Mouse (Mus musculus): ENCODE results near the gene Agpat3. TPM values are rescaled to one million over a fixed set of nuclear protein-coding genes. Genes with fewer than 3 reads are reported as not detected.

Gene Agpat3
- polyA plus RNA-seq, 1 experiment from 2014 or later: 277 TPM

DNA sequence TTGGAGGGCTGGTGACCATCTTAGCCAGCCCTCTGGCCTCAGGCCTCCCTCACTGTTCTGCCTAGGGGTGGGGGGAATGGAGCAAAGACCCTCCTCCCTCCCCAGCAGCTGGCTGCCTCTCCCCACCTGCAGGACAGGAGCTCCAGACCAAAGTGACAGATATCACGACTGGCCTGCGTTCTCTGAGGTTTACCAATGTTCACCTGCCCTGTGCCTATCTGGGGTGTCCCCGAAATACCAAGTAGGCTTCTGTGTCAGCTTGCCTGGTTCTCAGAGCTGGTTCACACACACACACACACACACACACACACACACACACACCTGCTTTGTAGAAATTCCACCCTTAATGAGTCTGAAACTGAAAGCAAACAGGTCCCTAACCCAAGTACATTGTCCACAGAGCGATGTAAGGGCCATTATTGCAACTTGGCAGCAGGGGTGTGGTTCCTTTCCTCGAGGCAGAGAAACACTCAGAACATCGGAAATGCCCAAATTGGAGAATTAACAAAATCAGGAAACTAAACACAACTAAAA lies 94.1 kb downstream of the Agpat3 start:
- H3K27me3 ChIP-seq (replicated peaks; ENCODE audit: control insufficient read depth, insufficient read depth, low read length): no peaks in the 10 kb centered on the region
- ATAC-seq: peak; percentile 44; the same call in 1 of the 2 replicates
- H3K9ac ChIP-seq (ENCODE audit: low read depth, low read length): no peak overlapping the region
- no peak for TF ChIP-seq CTCF (IDR thresholded peaks at IDR 0.05; ENCODE audit: low read depth)
- no peak overlapping the region for H3K4me3 ChIP-seq (ENCODE audit: low read depth, low read length)
- no peak overlapping the region for H3K27ac ChIP-seq (ENCODE audit: low read depth, low read length)
- H3K4me1 ChIP-seq (replicated peaks; ENCODE audit: control insufficient read depth, insufficient read depth, low read length): no peaks in the 10 kb centered on the region
- H3K4me2 ChIP-seq (replicated peaks; ENCODE audit: low read depth): no peak overlapping the region
- WGBS: 48% methylated on average over 6 of the region's 6 CpGs
- H3K36me3 ChIP-seq (ENCODE audit: control insufficient read depth, insufficient read depth): no peaks in the 10 kb centered on the region
- 0 out of 2 replicates have a peak, but pooled peaks cover 3% of the 10 kb centered on the region for H3K9me3 ChIP-seq (ENCODE audit: control insufficient read depth)

DNA sequence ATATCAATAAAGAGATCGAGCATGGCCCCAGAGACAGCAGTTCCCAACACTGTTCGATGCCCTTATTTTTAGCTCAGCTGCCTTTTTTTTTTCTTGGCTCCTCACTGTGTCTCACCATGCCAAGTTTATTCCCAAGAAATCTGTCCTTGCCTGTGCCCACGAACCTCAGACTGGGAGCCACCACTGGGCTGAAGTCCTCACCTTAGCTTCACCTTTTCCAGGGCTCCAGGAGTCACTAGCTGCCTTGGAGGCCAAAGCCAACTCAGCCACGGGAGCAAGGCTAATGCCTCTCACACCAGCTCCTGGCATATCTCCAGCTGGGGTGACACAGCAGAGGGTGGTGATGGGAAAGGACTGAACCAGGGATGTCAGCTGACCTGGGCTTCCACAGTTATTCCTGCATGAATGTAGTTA lies 96.6 kb downstream of the Agpat3 start:
- H3K9ac ChIP-seq (ENCODE audit: low read depth, low read length): no peak overlapping the region
- TF ChIP-seq CTCF (IDR thresholded peaks at IDR 0.05; ENCODE audit: low read depth): no peak
- no peak overlapping the region for H3K27ac ChIP-seq (ENCODE audit: low read depth, low read length)
- no peak overlapping the region for H3K4me2 ChIP-seq (replicated peaks; ENCODE audit: low read depth)
- H3K4me3 ChIP-seq (ENCODE audit: low read depth, low read length): no peak overlapping the region
- no peaks in the 10 kb centered on the region for H3K9me3 ChIP-seq (ENCODE audit: control insufficient read depth)
- WGBS: 68% methylated on average over 4 of the region's 4 CpGs
- H3K27me3 ChIP-seq (replicated peaks; ENCODE audit: control insufficient read depth, insufficient read depth, low read length): no peaks in the 10 kb centered on the region
- no peaks in the 10 kb centered on the region for H3K4me1 ChIP-seq (replicated peaks; ENCODE audit: control insufficient read depth, insufficient read depth, low read length)
- H3K36me3 ChIP-seq (ENCODE audit: control insufficient read depth, insufficient read depth): no peaks in the 10 kb centered on the region
- ATAC-seq: no peak

DNA sequence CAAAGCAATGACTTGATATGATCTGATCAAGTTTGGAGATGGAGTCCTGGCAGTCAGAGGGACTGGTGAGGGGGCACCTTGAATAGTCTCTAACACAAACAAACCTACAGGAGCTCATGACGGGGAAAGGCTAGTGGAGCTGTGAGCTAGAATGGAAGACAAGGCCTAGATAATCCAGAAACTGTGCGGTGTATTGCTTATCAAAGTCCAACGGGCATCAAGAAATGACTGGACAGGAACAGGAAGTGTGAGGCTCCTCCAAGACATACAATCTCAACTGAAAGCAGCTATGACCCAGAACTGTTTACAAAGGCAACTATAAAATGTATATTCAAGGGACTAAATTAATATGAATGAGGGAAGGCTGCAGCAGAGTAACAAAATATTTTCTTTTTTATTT lies 105.1 kb downstream of the Agpat3 start:
- peak overlapping the region; percentile 22; the same call in 1 of the 2 replicates for H3K27ac ChIP-seq (ENCODE audit: low read depth, low read length)
- no peaks in the 10 kb centered on the region for H3K9me3 ChIP-seq (ENCODE audit: control insufficient read depth)
- H3K4me1 ChIP-seq (replicated peaks; ENCODE audit: control insufficient read depth, insufficient read depth, low read length): no peaks in the 10 kb centered on the region
- H3K4me3 ChIP-seq (ENCODE audit: low read depth, low read length): no peak overlapping the region
- H3K36me3 ChIP-seq (ENCODE audit: control insufficient read depth, insufficient read depth): no peaks in the 10 kb centered on the region
- TF ChIP-seq CTCF (IDR thresholded peaks at IDR 0.05; ENCODE audit: low read depth): no peak
- WGBS: 40% methylated on average over 3 of the region's 3 CpGs
- ATAC-seq: no peak
- no peak overlapping the region for H3K9ac ChIP-seq (ENCODE audit: low read depth, low read length)
- no peak overlapping the region for H3K4me2 ChIP-seq (replicated peaks; ENCODE audit: low read depth)
- no peaks in the 10 kb centered on the region for H3K27me3 ChIP-seq (replicated peaks; ENCODE audit: control insufficient read depth, insufficient read depth, low read length)

DNA sequence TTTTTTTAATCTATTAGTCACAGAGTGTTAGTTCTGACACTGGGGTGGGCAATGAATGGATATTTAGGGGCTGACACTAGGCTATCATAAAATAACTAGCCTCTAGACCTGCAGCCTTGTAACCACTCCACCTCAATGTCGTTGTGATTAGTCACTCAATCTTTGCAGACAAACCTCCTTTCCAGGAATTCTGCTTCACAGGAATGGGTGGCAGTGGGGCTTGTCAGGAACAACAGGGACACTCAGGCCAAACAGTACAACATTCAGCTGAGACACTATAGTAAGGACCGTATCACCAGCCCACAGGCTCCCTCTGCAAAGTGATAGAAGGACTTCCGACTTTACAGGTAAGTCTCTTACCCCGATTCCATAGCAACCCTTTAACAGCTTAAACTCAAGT lies 105.6 kb downstream of the Agpat3 start:
- 77% methylated on average over 4 of the region's 4 CpGs for WGBS
- TF ChIP-seq CTCF (IDR thresholded peaks at IDR 0.05; ENCODE audit: low read depth): no peak
- no peak overlapping the region for H3K9ac ChIP-seq (ENCODE audit: low read depth, low read length)
- no peaks in the 10 kb centered on the region for H3K27me3 ChIP-seq (replicated peaks; ENCODE audit: control insufficient read depth, insufficient read depth, low read length)
- ATAC-seq: no peak
- H3K36me3 ChIP-seq (ENCODE audit: control insufficient read depth, insufficient read depth): no peaks in the 10 kb centered on the region
- no peak overlapping the region for H3K4me3 ChIP-seq (ENCODE audit: low read depth, low read length)
- H3K27ac ChIP-seq (ENCODE audit: low read depth, low read length): peak overlapping the region; percentile 22; the same call in 1 of the 2 replicates
- no peaks in the 10 kb centered on the region for H3K9me3 ChIP-seq (ENCODE audit: control insufficient read depth)
- H3K4me2 ChIP-seq (replicated peaks; ENCODE audit: low read depth): no peak overlapping the region
- H3K4me1 ChIP-seq (replicated peaks; ENCODE audit: control insufficient read depth, insufficient read depth, low read length): no peaks in the 10 kb centered on the region

DNA sequence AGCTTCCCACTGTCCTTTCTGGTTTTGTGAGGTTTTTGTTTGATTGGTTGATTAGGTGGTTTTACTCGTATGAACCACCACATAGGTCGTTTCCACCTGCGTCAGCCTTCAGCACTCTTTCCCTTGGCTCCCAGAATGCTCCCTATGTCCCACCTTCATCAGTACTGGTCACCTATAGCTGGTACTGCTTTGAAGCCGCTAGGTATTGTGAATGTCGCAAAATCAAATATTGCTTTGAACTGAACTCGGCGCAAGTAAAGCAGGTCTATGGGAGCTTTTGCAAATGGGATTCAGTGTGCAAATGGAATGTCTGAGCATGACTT lies 107.1 kb downstream of the Agpat3 start:
- Histone ChIP-seq H3K4me3 (ENCODE audit: low read depth, low read length) (peak overlapping the region; percentile 78), H3K27ac (ENCODE audit: low read depth, low read length) (peak overlapping the region; percentile 91; the same call in 1 of the 2 replicates), H3K36me3 (ENCODE audit: control insufficient read depth, insufficient read depth) (no peaks in the 10 kb centered on the region), H3K4me1 (replicated peaks; ENCODE audit: control insufficient read depth, insufficient read depth, low read length) (no peaks in the 10 kb centered on the region), H3K4me2 (replicated peaks; ENCODE audit: low read depth) (peak overlapping the region; percentile 91), H3K9ac (ENCODE audit: low read depth, low read length) (peak overlapping the region; percentile 85; the same call in 1 of the 2 replicates), H3K27me3 (replicated peaks; ENCODE audit: control insufficient read depth, insufficient read depth, low read length) (no peaks in the 10 kb centered on the region), H3K9me3 (ENCODE audit: control insufficient read depth) (no peaks in the 10 kb centered on the region)
- WGBS: 12% methylated on average over 7 of the region's 7 CpGs
- no peak for ATAC-seq
- no peak for TF ChIP-seq CTCF (IDR thresholded peaks at IDR 0.05; ENCODE audit: low read depth)

DNA sequence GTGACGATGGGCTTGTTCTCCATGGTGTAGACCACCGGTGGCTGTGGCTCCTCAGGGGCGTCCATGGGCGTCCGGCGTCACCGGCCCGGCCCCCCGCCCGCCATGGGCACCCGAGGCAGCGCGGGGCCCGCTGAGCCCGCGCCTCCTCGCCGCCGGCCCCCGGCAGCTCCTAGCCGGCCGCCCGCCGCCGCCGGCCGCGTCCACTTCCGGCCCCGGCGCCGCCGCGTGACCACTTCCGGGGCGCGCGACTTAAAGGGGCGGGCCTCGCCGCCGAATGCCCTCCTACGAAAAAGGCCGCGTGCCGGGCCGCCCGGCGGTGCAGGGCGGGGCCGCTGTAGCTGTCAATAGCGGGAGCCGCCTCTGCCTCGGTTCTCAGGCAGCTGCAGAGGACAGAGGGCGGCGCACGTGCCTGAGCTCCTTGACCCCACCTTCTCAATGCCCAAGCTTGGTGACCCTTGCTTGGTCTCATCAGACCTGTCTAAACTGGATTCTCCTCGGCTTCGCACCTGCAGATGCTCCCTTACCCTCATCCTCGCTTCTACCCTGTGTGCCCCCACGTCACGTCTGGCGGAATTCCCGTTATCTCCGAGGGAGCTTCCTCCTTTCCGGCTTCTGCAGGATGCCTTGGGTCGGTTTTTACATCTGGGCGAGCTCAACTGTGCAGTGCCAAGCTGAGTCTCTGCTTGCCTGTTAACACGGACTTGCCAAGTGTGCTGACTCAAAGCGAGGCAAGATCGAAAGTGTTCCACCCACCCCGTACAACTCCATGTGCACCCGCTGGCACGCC lies 107.7 kb downstream of the Agpat3 start, which contains the start of gene Trappc10:
Gene Trappc10, minus strand, starts transcription at position 204 of the 787 bp plus-strand sequence.
- under 1% methylated on average over 56 of the region's 74 CpGs for WGBS
- peak within 1 kb of the TSS; percentile 78 for H3K4me3 ChIP-seq (ENCODE audit: low read depth, low read length)
- H3K36me3 ChIP-seq (ENCODE audit: control insufficient read depth, insufficient read depth): no peaks in the 10 kb centered on the region
- H3K9ac ChIP-seq (ENCODE audit: low read depth, low read length): peak within 1 kb of the TSS; percentile 85
- no peaks in the 10 kb centered on the region for H3K9me3 ChIP-seq (ENCODE audit: control insufficient read depth)
- H3K4me2 ChIP-seq (replicated peaks; ENCODE audit: low read depth): peak within 1 kb of the TSS; percentile 91
- H3K4me1 ChIP-seq (replicated peaks; ENCODE audit: control insufficient read depth, insufficient read depth, low read length): no peaks in the 10 kb centered on the region
- H3K27me3 ChIP-seq (replicated peaks; ENCODE audit: control insufficient read depth, insufficient read depth, low read length): no peaks in the 10 kb centered on the region
- 0 out of 2 replicates have a peak, but pooled peaks have one; percentile 2 for TF ChIP-seq CTCF (IDR thresholded peaks at IDR 0.05; ENCODE audit: low read depth)
- peak; percentile 92 for ATAC-seq
- peak within 1 kb of the TSS; percentile 91 for H3K27ac ChIP-seq (ENCODE audit: low read depth, low read length)

All from intestine, postnatal 0 days (tissue).